Mouse (Mus musculus): ENCODE measurements around the gene Gipr. TPM values are rescaled to one million over a fixed set of nuclear protein-coding genes. Genes with fewer than 3 reads are reported as not detected.

The Gipr gene
- total and polyA plus RNA-seq, 2 experiments = not detected

DNA sequence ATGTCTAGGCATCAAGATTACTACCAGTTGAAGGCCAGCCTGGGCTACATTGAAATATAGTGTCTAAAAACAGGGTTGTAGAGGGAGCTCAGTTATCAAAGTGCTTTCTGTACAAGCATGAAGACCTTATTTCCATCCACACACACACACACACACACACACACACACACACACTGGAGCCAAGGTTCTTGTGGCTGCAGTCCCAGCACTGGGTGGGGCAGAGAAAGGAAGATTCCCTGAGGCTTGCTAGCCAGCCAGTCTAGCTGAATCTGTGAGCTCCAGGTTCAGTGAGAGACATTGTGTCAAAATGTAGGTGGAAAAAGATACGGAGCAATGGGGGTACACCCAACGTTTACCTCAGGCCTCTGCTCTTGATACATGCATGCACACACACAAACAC lies 18.3 kb upstream of the Gipr start:
- DNase-seq (ENCODE audit: extremely low read depth, low read depth, low spot score) = no peak
- 90% methylated on average over 2 of the region's 2 CpGs for WGBS
- Histone ChIP-seq H3K79me2 (ENCODE audit: control insufficient read depth, insufficient read depth, low read length) (no peaks in the 10 kb centered on the region), H3K36me3 (ENCODE audit: control insufficient read depth, insufficient read depth, low read length) (no peaks in the 10 kb centered on the region; the same call in 1 of the 2 replicates), H3K27me3 (ENCODE audit: control insufficient read depth, insufficient read depth, low read length) (peaks cover 5% of the 10 kb centered on the region; the same call in 1 of the 2 replicates), H3K27ac (replicated peaks; ENCODE audit: insufficient read depth, low read depth, low read length) (no peak overlapping the region), H3K4me3 (ENCODE audit: insufficient read depth, low read depth, low read length) (no peak overlapping the region), H3K9ac (ENCODE audit: low read depth, low read length) (no peak overlapping the region), H3K4me1 (ENCODE audit: control insufficient read depth, insufficient read depth, low read length) (0 out of 2 replicates have a peak, but pooled peaks cover 2% of the 10 kb centered on the region)
- no peak for TF ChIP-seq POLR2A (IDR thresholded peaks at IDR 0.05; ENCODE audit: extremely low read depth, insufficient read depth, low read length)
- TF ChIP-seq CTCF (IDR thresholded peaks at IDR 0.05; ENCODE audit: low read depth, low read length) = no peak

- peak; percentile 18 for DNase-seq (ENCODE audit: extremely low read depth, low read depth, low spot score)
- 1% methylated on average over 27 of the region's 27 CpGs for WGBS
- peaks cover 16% of the 10 kb centered on the region for H3K27me3 ChIP-seq (ENCODE audit: control insufficient read depth, insufficient read depth, low read length)
- H3K36me3 ChIP-seq (ENCODE audit: control insufficient read depth, insufficient read depth, low read length) = no peaks in the 10 kb centered on the region
- H3K4me3 ChIP-seq (ENCODE audit: insufficient read depth, low read depth, low read length) = peak overlapping the region; percentile 66
- peak overlapping the region; percentile 61 for H3K9ac ChIP-seq (ENCODE audit: low read depth, low read length)
- H3K4me1 ChIP-seq (ENCODE audit: control insufficient read depth, insufficient read depth, low read length) = 0 out of 2 replicates have a peak, but pooled peaks cover 2% of the 10 kb centered on the region
- no peak overlapping the region for H3K27ac ChIP-seq (replicated peaks; ENCODE audit: insufficient read depth, low read depth, low read length)
- H3K79me2 ChIP-seq (ENCODE audit: control insufficient read depth, insufficient read depth, low read length) = no peaks in the 10 kb centered on the region
- TF ChIP-seq POLR2A (IDR thresholded peaks at IDR 0.05; ENCODE audit: extremely low read depth, insufficient read depth, low read length) (no peak), CTCF (IDR thresholded peaks at IDR 0.05; ENCODE audit: low read depth, low read length) (no peak)
Observed at GRCm38 (mm10) chr7:19180862-19181429, 15.0 kb upstream of the Gipr start.

GRCm38 (mm10) chr7:19179936-19180335 lies 14.0 kb upstream of the Gipr start:
- Histone ChIP-seq H3K36me3 (ENCODE audit: control insufficient read depth, insufficient read depth, low read length) (no peaks in the 10 kb centered on the region), H3K27ac (replicated peaks; ENCODE audit: insufficient read depth, low read depth, low read length) (no peak overlapping the region), H3K9ac (ENCODE audit: low read depth, low read length) (no peak overlapping the region), H3K4me3 (ENCODE audit: insufficient read depth, low read depth, low read length) (no peak overlapping the region), H3K27me3 (ENCODE audit: control insufficient read depth, insufficient read depth, low read length) (peaks cover 16% of the 10 kb centered on the region), H3K79me2 (ENCODE audit: control insufficient read depth, insufficient read depth, low read length) (no peaks in the 10 kb centered on the region), H3K4me1 (ENCODE audit: control insufficient read depth, insufficient read depth, low read length) (0 out of 2 replicates have a peak, but pooled peaks cover 2% of the 10 kb centered on the region)
- TF ChIP-seq POLR2A (IDR thresholded peaks at IDR 0.05; ENCODE audit: extremely low read depth, insufficient read depth, low read length) = no peak
- TF ChIP-seq CTCF (IDR thresholded peaks at IDR 0.05; ENCODE audit: low read depth, low read length) = no peak
- no peak for DNase-seq (ENCODE audit: extremely low read depth, low read depth, low spot score)
- 30% methylated on average over 6 of the region's 6 CpGs for WGBS

DNA sequence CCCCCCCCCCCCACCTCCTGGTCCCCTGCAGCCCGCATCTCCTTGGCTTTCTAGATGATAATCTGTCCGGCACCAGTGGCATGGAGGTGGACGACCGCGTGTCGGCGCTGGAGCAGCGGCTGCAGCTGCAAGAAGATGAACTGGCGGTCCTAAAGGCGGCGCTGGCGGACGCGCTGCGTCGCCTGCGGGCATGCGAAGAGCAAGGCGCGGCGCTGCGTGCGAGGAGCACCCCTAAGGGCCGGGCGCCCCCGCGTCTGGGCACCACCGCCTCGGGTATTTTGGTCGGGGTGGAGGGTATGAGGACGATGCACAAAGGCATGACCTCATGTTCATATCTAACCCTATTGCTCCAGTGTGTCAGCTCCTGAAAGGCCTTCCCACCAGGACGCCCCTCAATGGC lies 13.2 kb upstream of the Gipr start:
- peaks cover 16% of the 10 kb centered on the region for H3K27me3 ChIP-seq (ENCODE audit: control insufficient read depth, insufficient read depth, low read length)

GRCm38 (mm10) chr7:19178443-19179092 lies 12.6 kb upstream of the Gipr start:
- H3K9ac ChIP-seq (ENCODE audit: low read depth, low read length) = no peak overlapping the region
- TF ChIP-seq POLR2A (IDR thresholded peaks at IDR 0.05; ENCODE audit: extremely low read depth, insufficient read depth, low read length) = no peak
- peak; percentile 89 for TF ChIP-seq CTCF (IDR thresholded peaks at IDR 0.05; ENCODE audit: low read depth, low read length)
- H3K36me3 ChIP-seq (ENCODE audit: control insufficient read depth, insufficient read depth, low read length) = no peaks in the 10 kb centered on the region
- no peaks in the 10 kb centered on the region for H3K79me2 ChIP-seq (ENCODE audit: control insufficient read depth, insufficient read depth, low read length)
- WGBS = 8% methylated on average over 27 of the region's 27 CpGs
- peaks cover 16% of the 10 kb centered on the region for H3K27me3 ChIP-seq (ENCODE audit: control insufficient read depth, insufficient read depth, low read length)
- H3K4me1 ChIP-seq (ENCODE audit: control insufficient read depth, insufficient read depth, low read length) = 0 out of 2 replicates have a peak, but pooled peaks cover 2% of the 10 kb centered on the region
- no peak overlapping the region for H3K4me3 ChIP-seq (ENCODE audit: insufficient read depth, low read depth, low read length)
- DNase-seq (ENCODE audit: extremely low read depth, low read depth, low spot score) = peak; percentile 19
- H3K27ac ChIP-seq (replicated peaks; ENCODE audit: insufficient read depth, low read depth, low read length) = no peak overlapping the region

More for the DNA sequence above, 13.2 kb upstream of the Gipr start:
- DNase-seq (ENCODE audit: extremely low read depth, low read depth, low spot score) = no peak
- TF ChIP-seq CTCF (IDR thresholded peaks at IDR 0.05; ENCODE audit: low read depth, low read length) = peak; percentile 76
- TF ChIP-seq POLR2A (IDR thresholded peaks at IDR 0.05; ENCODE audit: extremely low read depth, insufficient read depth, low read length) = no peak
- WGBS = 2% methylated on average over 29 of the region's 32 CpGs
- Histone ChIP-seq H3K4me3 (ENCODE audit: insufficient read depth, low read depth, low read length) (no peak overlapping the region), H3K79me2 (ENCODE audit: control insufficient read depth, insufficient read depth, low read length) (no peaks in the 10 kb centered on the region), H3K36me3 (ENCODE audit: control insufficient read depth, insufficient read depth, low read length) (no peaks in the 10 kb centered on the region), H3K9ac (ENCODE audit: low read depth, low read length) (0 out of 2 replicates have a peak overlapping the region, but pooled peaks have one; percentile 14), H3K4me1 (ENCODE audit: control insufficient read depth, insufficient read depth, low read length) (0 out of 2 replicates have a peak, but pooled peaks cover 2% of the 10 kb centered on the region), H3K27ac (replicated peaks; ENCODE audit: insufficient read depth, low read depth, low read length) (no peak overlapping the region)

DNA sequence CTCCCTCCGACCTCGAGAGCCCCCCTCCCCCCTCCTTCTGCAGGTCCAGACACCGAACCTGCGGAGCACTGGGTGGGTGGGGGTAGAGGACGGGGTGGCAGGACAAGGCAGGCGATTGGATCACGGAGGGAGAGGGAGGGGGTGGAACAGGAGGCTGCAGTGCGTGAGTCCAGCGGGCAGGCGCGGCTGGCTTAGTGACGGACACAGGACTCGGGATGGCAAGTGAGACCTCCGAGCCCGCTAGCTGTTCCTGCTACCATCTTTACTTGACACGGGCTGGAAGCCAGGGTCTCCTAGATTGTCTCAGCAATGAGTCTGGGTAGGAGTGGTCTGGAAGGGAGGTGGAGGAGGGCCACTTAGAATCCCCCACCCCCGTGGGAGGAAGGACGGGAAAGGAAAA lies 12.1 kb upstream of the Gipr start:
- H3K27ac ChIP-seq (replicated peaks; ENCODE audit: insufficient read depth, low read depth, low read length) = no peak overlapping the region
- DNase-seq (ENCODE audit: extremely low read depth, low read depth, low spot score) = no peak
- H3K79me2 ChIP-seq (ENCODE audit: control insufficient read depth, insufficient read depth, low read length) = no peaks in the 10 kb centered on the region
- no peak overlapping the region for H3K4me3 ChIP-seq (ENCODE audit: insufficient read depth, low read depth, low read length)
- TF ChIP-seq POLR2A (IDR thresholded peaks at IDR 0.05; ENCODE audit: extremely low read depth, insufficient read depth, low read length) (no peak), CTCF (IDR thresholded peaks at IDR 0.05; ENCODE audit: low read depth, low read length) (no peak)
- H3K9ac ChIP-seq (ENCODE audit: low read depth, low read length) = no peak overlapping the region
- 25% methylated on average over 18 of the region's 18 CpGs for WGBS
- H3K27me3 ChIP-seq (ENCODE audit: control insufficient read depth, insufficient read depth, low read length) = peaks cover 16% of the 10 kb centered on the region
- H3K4me1 ChIP-seq (ENCODE audit: control insufficient read depth, insufficient read depth, low read length) = 0 out of 2 replicates have a peak, but pooled peaks cover 2% of the 10 kb centered on the region
- no peaks in the 10 kb centered on the region for H3K36me3 ChIP-seq (ENCODE audit: control insufficient read depth, insufficient read depth, low read length)

All from liver, adult 2 months (tissue).